Mouse (Mus musculus): ENCODE results near the gene Zcchc18. TPM values are rescaled to one million over a fixed set of nuclear protein-coding genes. Genes with fewer than 3 reads are reported as not detected.

Zcchc18 gene
- total RNA-seq, 2 experiments from 2014 or later, result 228 to 251 TPM

GRCm38 (mm10) chrX:137038502-137038901, 45.5 kb downstream of the Zcchc18 start:
- no peak for DNase-seq
- intact Hi-C loops (cut with DNase I), result no loop called here

Other genes with a start within 250 kb of the Zcchc18 start
- 100 to 1,000 TPM; 428 to 458 TPM for gene Morf4l2, start 249.5 kb upstream of the Zcchc18 start, total RNA-seq (2021)
- not detected for gene Glra4, start 213.0 kb upstream of the Zcchc18 start, total RNA-seq (2021)
- 10 to 100 TPM; 15.6 to 17.2 TPM for gene Plp1, start 170.5 kb upstream of the Zcchc18 start, total RNA-seq (2021)
- 10 to 100 TPM; 26.4 to 36.8 TPM for gene Rab9b, start 124.4 kb upstream of the Zcchc18 start, total RNA-seq (2021)
- gene H2bfm, start 65.8 kb upstream of the Zcchc18 start, total RNA-seq (2021), result not detected
- gene Tmsb15b2, start 17.7 kb upstream of the Zcchc18 start, total RNA-seq (2021), result 10 to 100 TPM; 40.4 to 68.4 TPM
- gene Tmsb15l, start 16.3 kb upstream of the Zcchc18 start, total RNA-seq (2021), result 1 to 10 TPM; 4.3 to 4.8 TPM
- gene Tmsb15b1, start 16.3 kb upstream of the Zcchc18 start, total RNA-seq (2021), result 10 to 100 TPM in 1 of 2 experiments, 1 to 10 TPM in 1; 10.0 to 28.2 TPM
- gene Slc25a53, start 45.1 kb downstream of the Zcchc18 start, total RNA-seq (2021), result 10 to 100 TPM; 12.3 to 23.9 TPM
- gene Fam199x, start 56.4 kb downstream of the Zcchc18 start, total RNA-seq (2021), result 10 to 100 TPM; 12.1 to 12.3 TPM
- gene Esx1, start 128.9 kb downstream of the Zcchc18 start, total RNA-seq (2021), result not detected